Mouse (Mus musculus): ENCODE data around the gene Atxn2.

DNA sequence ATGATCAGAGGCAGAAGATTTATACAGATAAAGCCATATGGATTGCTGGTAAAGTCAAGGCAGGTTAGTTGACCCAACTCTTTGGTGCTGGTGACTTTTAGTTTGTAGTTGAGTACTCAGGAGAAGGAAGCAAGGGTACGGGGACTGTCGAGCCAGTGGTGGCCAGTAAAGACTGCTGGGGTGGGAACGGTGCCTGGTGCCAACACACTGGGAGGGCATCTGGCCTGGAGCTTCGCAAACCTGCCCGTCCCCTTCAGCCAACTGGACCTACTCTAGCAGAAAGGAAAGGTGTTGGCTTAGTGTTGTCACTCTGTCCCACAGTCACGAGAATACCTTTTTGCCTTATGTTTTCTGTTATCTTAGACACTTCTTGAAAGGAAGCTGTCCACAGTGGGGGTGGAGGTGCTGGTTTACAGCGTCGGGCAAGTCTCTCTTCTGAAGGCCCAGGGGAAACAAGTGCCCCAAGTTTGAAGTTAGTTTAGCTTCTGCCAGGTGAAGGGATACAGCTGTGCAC lies 104.8 kb downstream of the Atxn2 start:
- TF ChIP-seq CTCF (conservative IDR thresholded peaks at IDR 0.05; ENCODE audit: low read length) = no peak
- TF ChIP-seq POU5F1 (IDR thresholded peaks at IDR 0.05; ENCODE audit: borderline replicate concordance, low read length) = no peak
- TF ChIP-seq NANOG (IDR thresholded peaks at IDR 0.05; ENCODE audit: borderline replicate concordance, low read length) = no peak
